Comparison of ENCODE assay signal across 8 mouse cellular contexts in the genomic region with DNA sequence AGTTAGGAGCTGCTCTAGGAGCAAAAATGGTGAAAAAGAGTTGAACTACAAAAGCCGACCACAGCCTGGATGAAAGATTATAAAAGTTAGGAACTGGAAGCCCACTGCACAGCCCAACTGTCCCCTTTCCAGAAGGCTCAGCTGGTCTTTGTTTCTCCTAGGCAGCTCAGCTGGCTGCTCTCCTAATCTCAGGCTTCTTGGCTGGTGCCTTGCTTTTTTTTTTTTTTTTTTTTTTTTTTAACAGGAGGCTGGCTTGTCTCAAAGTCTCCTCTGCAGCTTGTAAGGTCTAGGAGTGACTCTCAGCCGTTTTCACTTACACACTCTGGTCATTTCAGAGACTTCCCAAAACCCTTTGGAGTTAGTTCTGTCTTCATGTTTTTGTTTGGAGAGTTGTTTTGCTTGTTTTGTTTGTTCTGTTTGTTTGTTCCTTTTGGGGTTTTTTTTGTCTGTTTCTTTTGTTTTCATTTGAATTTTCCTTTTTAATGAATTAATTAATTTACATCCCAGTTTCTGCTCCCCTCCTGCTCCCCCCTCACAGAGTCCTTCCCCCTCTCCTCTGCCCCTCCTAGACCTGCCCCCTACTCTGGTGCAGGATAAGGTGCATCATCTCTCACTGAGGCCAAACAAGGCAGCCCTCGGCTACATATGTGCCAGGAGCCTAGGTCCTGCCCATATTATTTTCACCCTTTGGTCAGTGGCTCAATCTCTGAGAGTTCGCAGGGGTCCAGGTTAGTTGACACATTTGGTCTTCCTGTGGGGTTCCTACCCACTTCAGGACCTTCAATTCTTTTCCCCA.
A peak's percentile ranks its signal among the peaks of the same experiment; 100 is the strongest.
DNase-seq lines count a peak whose midpoint lies in the region; ATAC-seq and TF ChIP-seq lines count a peak whose summit lies in the region.

No protein-coding gene starts in this region.

- no peaks in the 10 kb centered on the region for H3K9me3 ChIP-seq in heart, embryonic 12.5 days (replicated peaks)
- no peaks in the 10 kb centered on the region for H3K9me3 ChIP-seq in lung, postnatal 0 days (ENCODE audit: low read length)
- H3K9me3 ChIP-seq in midbrain, embryonic 13.5 days = no peaks in the 10 kb centered on the region

- H3K27me3 ChIP-seq in heart, embryonic 12.5 days (replicated peaks) = no peaks in the 10 kb centered on the region
- H3K27me3 ChIP-seq in lung, postnatal 0 days (replicated peaks; ENCODE audit: insufficient read depth, low read length) = no peaks in the 10 kb centered on the region
- H3K27me3 ChIP-seq in thymus, adult 2 months (ENCODE audit: control insufficient read depth, insufficient read depth, low read length) = no peaks in the 10 kb centered on the region
- no peaks in the 10 kb centered on the region for H3K27me3 ChIP-seq in midbrain, embryonic 13.5 days

- H3K4me2 ChIP-seq in heart, embryonic 12.5 days = no peak overlapping the region
- no peak overlapping the region for H3K4me2 ChIP-seq in lung, postnatal 0 days (replicated peaks; ENCODE audit: low read depth, low read length)
- H3K4me2 ChIP-seq in midbrain, embryonic 13.5 days (replicated peaks) = no peak overlapping the region

- DNase-seq in cerebellum, adult 9-11 months = peak; percentile 8
- no peak for DNase-seq in cerebellum, postnatal 36 days
- peak; percentile 71 for DNase-seq in left cerebral cortex, postnatal 4 days
- DNase-seq in left cerebral cortex, adult 18-20 months (ENCODE audit: low spot score in 2 of 2) = no peak
- DNase-seq in lung, postnatal 0 days (ENCODE audit: low spot score) = peak; percentile 69
- DNase-seq in thymus, adult 2 months = no peak

- H3K27ac ChIP-seq in heart, embryonic 12.5 days (ENCODE audit: poor library complexity, severe bottlenecking) = no peak overlapping the region
- no peak overlapping the region for H3K27ac ChIP-seq in lung, postnatal 0 days (ENCODE audit: low read length)
- no peak overlapping the region for H3K27ac ChIP-seq in thymus, adult 2 months (ENCODE audit: control insufficient read depth, insufficient read depth, low read length)
- H3K27ac ChIP-seq in midbrain, embryonic 13.5 days = no peak overlapping the region

- H3K4me1 ChIP-seq in heart, embryonic 12.5 days (replicated peaks) = peaks cover 4% of the 10 kb centered on the region; the same call in 1 of the 2 replicates
- H3K4me1 ChIP-seq in lung, postnatal 0 days (ENCODE audit: insufficient read depth, low read depth, low read length) = no peaks in the 10 kb centered on the region
- no peaks in the 10 kb centered on the region for H3K4me1 ChIP-seq in thymus, adult 2 months (replicated peaks; ENCODE audit: control insufficient read depth, insufficient read depth, low read length)
- H3K4me1 ChIP-seq in midbrain, embryonic 13.5 days (replicated peaks) = no peaks in the 10 kb centered on the region

- H3K36me3 ChIP-seq in heart, embryonic 12.5 days = no peaks in the 10 kb centered on the region
- no peaks in the 10 kb centered on the region for H3K36me3 ChIP-seq in lung, postnatal 0 days (ENCODE audit: insufficient read depth, low read length)
- no peaks in the 10 kb centered on the region for H3K36me3 ChIP-seq in thymus, adult 2 months (ENCODE audit: control insufficient read depth, insufficient read depth, low read length)
- no peaks in the 10 kb centered on the region for H3K36me3 ChIP-seq in midbrain, embryonic 13.5 days

- ATAC-seq in heart, embryonic 12.5 days (ENCODE audit: insufficient number of reproducible peaks, low FRiP score) = peak; percentile 73; the same call in 1 of the 2 replicates
- ATAC-seq in lung, postnatal 0 days = peak; percentile 68
- no peak for ATAC-seq in midbrain, embryonic 13.5 days

- no peak for TF ChIP-seq CTCF in lung, postnatal 0 days (IDR thresholded peaks at IDR 0.05)
- TF ChIP-seq CTCF in thymus, adult 2 months (IDR thresholded peaks at IDR 0.05; ENCODE audit: borderline replicate concordance, control insufficient read depth, extremely low read depth, insufficient read depth, low read length, poor library complexity) = no peak

- no peak for TF ChIP-seq POLR2A in thymus, adult 2 months (IDR thresholded peaks at IDR 0.05; ENCODE audit: control insufficient read depth, extremely low read depth, insufficient read depth, low read length, poor library complexity)

- intact Hi-C loops in left cerebral cortex, postnatal 4 days (cut with DNase I) = no loop called here

- H3K4me3 ChIP-seq in heart, embryonic 12.5 days = no peak overlapping the region
- no peak overlapping the region for H3K4me3 ChIP-seq in lung, postnatal 0 days (ENCODE audit: low read depth, low read length)
- no peak overlapping the region for H3K4me3 ChIP-seq in thymus, adult 2 months (ENCODE audit: control insufficient read depth, insufficient read depth, low read length)
- no peak overlapping the region for H3K4me3 ChIP-seq in midbrain, embryonic 13.5 days (replicated peaks)

- no peak overlapping the region for H3K9ac ChIP-seq in heart, embryonic 12.5 days
- no peak overlapping the region for H3K9ac ChIP-seq in lung, postnatal 0 days (replicated peaks; ENCODE audit: low read depth)
- no peak overlapping the region for H3K9ac ChIP-seq in midbrain, embryonic 13.5 days (replicated peaks)

- 43% methylated on average over 4 of the region's 4 CpGs for WGBS in heart, embryonic 12.5 days
- 55% methylated on average over 4 of the region's 4 CpGs for WGBS in lung, postnatal 0 days
- WGBS in thymus, adult 2 months = 80% methylated on average over 4 of the region's 4 CpGs
- 68% methylated on average over 4 of the region's 4 CpGs for WGBS in midbrain, embryonic 13.5 days

- TF ChIP-seq EP300 in lung, postnatal 0 days (IDR thresholded peaks at IDR 0.05) = no peak

Comparison
In these comparisons a context has a peak if more than half of its experiments do, and no peak if none do; other contexts are left out.
1. DNase-seq: peak in cerebellum, adult 9-11 months (single experiment), left cerebral cortex, postnatal 4 days (single experiment) and lung, postnatal 0 days (single experiment); none in cerebellum, postnatal 36 days (0 of 2), left cerebral cortex, adult 18-20 months (0 of 2) and thymus, adult 2 months (single experiment).